Mouse (Mus musculus) embryonic fibroblast, embryonic 13.5 days (primary cell): ENCODE results near the gene Cbln3.

Source experiments
- CTCF ChIP-seq: IDR thresholded peaks from 2 replicates; pipeline ENCODE4 v1.5.1; 2011; ENCODE audit warnings: mild to moderate bottlenecking, control low read depth, low read length, moderate library complexity, borderline replicate concordance; ENCODE audit not compliant: insufficient read depth
- POLR2A ChIP-seq: IDR thresholded peaks from 2 replicates; pipeline ENCODE4 v1.6.1; 2011; ENCODE audit warnings: low read depth, mild to moderate bottlenecking, control low read depth, low read length, moderate library complexity

GRCm38 (mm10) chr14:55933586-55933985 lies 49.4 kb upstream of the Cbln3 start:
- no peak for TF ChIP-seq POLR2A
- TF ChIP-seq CTCF = no peak
